Mouse (Mus musculus) hindbrain, embryonic 10.5 days (tissue): Measurements from ENCODE around the gene Scaper. TPM values are rescaled to one million over a fixed set of nuclear protein-coding genes. Genes with fewer than 3 reads are reported as not detected.

Experiments used
- DNase-seq: peaks from one replicate; pipeline ENCODE4 v3.0.0-alpha.2; 2017; ENCODE audit warnings: low spot score
- H3K27ac ChIP-seq: fragments of 300-500 bp; sonication (generic); 2 replicates; pipeline ENCODE4 v1.5.1; 2016; ENCODE audit warnings: mild to moderate bottlenecking, moderate library complexity
- H3K27me3 ChIP-seq: fragments of 300-500 bp; sonication (generic); 2 replicates; pipeline ENCODE4 v1.6.1; 2016; ENCODE audit warnings: mild to moderate bottlenecking; ENCODE audit not compliant: poor library complexity, insufficient read depth, severe bottlenecking
- H3K36me3 ChIP-seq: fragments of 300-500 bp; sonication (generic); 2 replicates; pipeline ENCODE4 v1.6.1; 2016; ENCODE audit warnings: mild to moderate bottlenecking, moderate library complexity
- H3K4me1 ChIP-seq: fragments of 300-500 bp; sonication (generic); replicated peaks from 2 replicates; pipeline ENCODE4 v1.6.1; 2016; ENCODE audit warnings: mild to moderate bottlenecking
- H3K4me3 ChIP-seq: fragments of 300-500 bp; sonication (generic); 2 replicates; pipeline ENCODE4 v1.5.1; 2016; ENCODE audit warnings: mild to moderate bottlenecking, moderate library complexity
- H3K9me3 ChIP-seq: fragments of 300-500 bp; sonication (generic); 2 replicates; pipeline ENCODE4 v1.6.1; 2016; ENCODE audit warnings: mild to moderate bottlenecking, moderate library complexity
- WGBS: fragments of 180-500 bp; shearing (Covaris S2); methylation state at CpG from one replicate; pipeline ENCODE4 v1.1.7; 2016; 5-methylcytosine and 5-hydroxymethylcytosine counted together
- polyA plus RNA-seq: library from polyadenylated mRNA; unstranded; fragments of >200 nt; fragmentation: Nextera tagmentation; extraction: Ambion mirVana; gene quantifications from 2 replicates; pipeline ENCODE4 v1.2.1, GENCODE M21; 2016

Scaper gene
- polyA plus RNA-seq, 1 experiment from 2014 or later, result 7.9 TPM

- H3K4me3 ChIP-seq, result no peak overlapping the region
- DNase-seq, result peak; percentile 9
- WGBS, result 21% methylated on average over 3 of the region's 3 CpGs
- H3K27ac ChIP-seq, result no peak overlapping the region
- H3K27me3 ChIP-seq, result no peaks in the 10 kb centered on the region
- peaks cover 7% of the 10 kb centered on the region for H3K4me1 ChIP-seq
- no peaks in the 10 kb centered on the region for H3K9me3 ChIP-seq
- no peaks in the 10 kb centered on the region for H3K36me3 ChIP-seq
Observed at GRCm38 (mm10) chr9:55581414-55581813, 356.5 kb downstream of the Scaper start.

- Histone ChIP-seq H3K4me3 (no peak overlapping the region), H3K9me3 (no peaks in the 10 kb centered on the region), H3K27ac (no peak overlapping the region), H3K36me3 (no peaks in the 10 kb centered on the region), H3K4me1 (peaks cover 3% of the 10 kb centered on the region), H3K27me3 (no peaks in the 10 kb centered on the region)
- DNase-seq, result no peak
- 71% methylated on average over 1 of the region's 1 CpGs for WGBS
Observed at GRCm38 (mm10) chr9:55576571-55576970, 361.3 kb downstream of the Scaper start.

GRCm38 (mm10) chr9:55571071-55571470 is 366.8 kb downstream of the Scaper start:
- no peaks in the 10 kb centered on the region for H3K36me3 ChIP-seq
- DNase-seq, result no peak
- H3K4me1 ChIP-seq, result no peaks in the 10 kb centered on the region
- no peak overlapping the region for H3K27ac ChIP-seq
- no peak overlapping the region for H3K4me3 ChIP-seq
- 87% methylated on average over 1 of the region's 1 CpGs for WGBS
- H3K27me3 ChIP-seq, result no peaks in the 10 kb centered on the region
- H3K9me3 ChIP-seq, result no peaks in the 10 kb centered on the region

- WGBS, result 77% methylated on average over 5 of the region's 5 CpGs
- DNase-seq, result no peak
- no peak overlapping the region for H3K27ac ChIP-seq
Observed at GRCm38 (mm10) chr9:55568466-55569159, 369.3 kb downstream of the Scaper start.

GRCm38 (mm10) chr9:55560960-55561359 is 377.0 kb downstream of the Scaper start:
- 100% methylated on average over 1 of the region's 1 CpGs for WGBS
- H3K4me1 ChIP-seq, result no peaks in the 10 kb centered on the region

More at GRCm38 (mm10) chr9:55568466-55569159, 369.3 kb downstream of the Scaper start:
- H3K27me3 ChIP-seq, result no peaks in the 10 kb centered on the region
- H3K9me3 ChIP-seq, result no peaks in the 10 kb centered on the region
- no peaks in the 10 kb centered on the region for H3K4me1 ChIP-seq
- no peak overlapping the region for H3K4me3 ChIP-seq
- H3K36me3 ChIP-seq, result no peaks in the 10 kb centered on the region

GRCm38 (mm10) chr9:55554986-55555385 is 382.9 kb downstream of the Scaper start:
- H3K27ac ChIP-seq, result no peak overlapping the region
- WGBS, result 75% methylated on average over 1 of the region's 1 CpGs
- H3K36me3 ChIP-seq, result no peaks in the 10 kb centered on the region
- H3K4me3 ChIP-seq, result no peak overlapping the region
- H3K9me3 ChIP-seq, result no peaks in the 10 kb centered on the region
- DNase-seq, result no peak
- no peaks in the 10 kb centered on the region for H3K4me1 ChIP-seq
- peaks cover 23% of the 10 kb centered on the region for H3K27me3 ChIP-seq

More at GRCm38 (mm10) chr9:55560960-55561359, 377.0 kb downstream of the Scaper start:
- Histone ChIP-seq H3K27me3 (no peaks in the 10 kb centered on the region), H3K27ac (no peak overlapping the region), H3K36me3 (no peaks in the 10 kb centered on the region), H3K4me3 (no peak overlapping the region), H3K9me3 (no peaks in the 10 kb centered on the region)
- DNase-seq, result no peak

GRCm38 (mm10) chr9:55549302-55549890 is 388.5 kb downstream of the Scaper start:
- DNase-seq, result no peak
- no peak overlapping the region for H3K27ac ChIP-seq
- H3K27me3 ChIP-seq, result peaks cover 79% of the 10 kb centered on the region
- no peaks in the 10 kb centered on the region for H3K36me3 ChIP-seq
- H3K4me1 ChIP-seq, result peaks cover 23% of the 10 kb centered on the region
- 5% methylated on average over 16 of the region's 16 CpGs for WGBS
- H3K4me3 ChIP-seq, result no peak overlapping the region
- no peaks in the 10 kb centered on the region for H3K9me3 ChIP-seq

- 14% methylated on average over 3 of the region's 3 CpGs for WGBS
- DNase-seq, result no peak
- Histone ChIP-seq H3K27ac (no peak overlapping the region), H3K9me3 (no peaks in the 10 kb centered on the region), H3K36me3 (no peaks in the 10 kb centered on the region), H3K4me1 (peaks cover 28% of the 10 kb centered on the region), H3K27me3 (peaks cover 85% of the 10 kb centered on the region), H3K4me3 (no peak overlapping the region)
Observed at GRCm38 (mm10) chr9:55548871-55549270, 389.0 kb downstream of the Scaper start.

- WGBS, result 2% methylated on average over 63 of the region's 63 CpGs
- H3K9me3 ChIP-seq, result no peaks in the 10 kb centered on the region
- peaks cover 51% of the 10 kb centered on the region for H3K4me1 ChIP-seq
- peak; percentile 67 for DNase-seq
- peak overlapping the region; percentile 54 for H3K4me3 ChIP-seq
- H3K27ac ChIP-seq, result peak overlapping the region; percentile 59; the same call in 1 of the 2 replicates
- H3K27me3 ChIP-seq, result peaks cover 100% of the 10 kb centered on the region
- no peaks in the 10 kb centered on the region for H3K36me3 ChIP-seq
Observed at GRCm38 (mm10) chr9:55546176-55547010, 391.5 kb downstream of the Scaper start.

GRCm38 (mm10) chr9:55545556-55546175 is 392.3 kb downstream of the Scaper start:
- peak; percentile 56 for DNase-seq
- Histone ChIP-seq H3K27ac (0 out of 2 replicates have a peak overlapping the region, but pooled peaks have one; percentile 23), H3K4me3 (peak overlapping the region; percentile 54), H3K36me3 (no peaks in the 10 kb centered on the region), H3K27me3 (peaks cover 100% of the 10 kb centered on the region), H3K4me1 (peaks cover 58% of the 10 kb centered on the region), H3K9me3 (no peaks in the 10 kb centered on the region)
- whole genome bisulfite sequencing, result 5% methylated on average over 41 of the region's 41 CpGs

GRCm38 (mm10) chr9:55544861-55545555 is 392.9 kb downstream of the Scaper start:
- DNase-seq, result peak; percentile 69
- peaks cover 65% of the 10 kb centered on the region for H3K4me1 ChIP-seq

More at GRCm38 (mm10) chr9:55544861-55545555, 392.9 kb downstream of the Scaper start:
- Histone ChIP-seq H3K27ac (0 out of 2 replicates have a peak overlapping the region, but pooled peaks have one; percentile 23), H3K27me3 (peaks cover 100% of the 10 kb centered on the region), H3K9me3 (no peaks in the 10 kb centered on the region), H3K4me3 (peak overlapping the region; percentile 54), H3K36me3 (no peaks in the 10 kb centered on the region)
- under 1% methylated on average over 30 of the region's 30 CpGs for WGBS
